Mouse (Mus musculus) spleen, adult 2 months (tissue): ENCODE results near the gene Akr1d1. TPM values are rescaled to one million over a fixed set of nuclear protein-coding genes. Genes with fewer than 3 reads are reported as not detected.

Experiments used
- DNase-seq, 2 experiments: peaks; one replicate each; pipeline versions ENCODE4 v3.0.0 to v3.0.0-alpha.2; 2012 to 2021; ENCODE audit warnings: low spot score in 2 of 2, low read depth in 1 of 2
- H3K27ac ChIP-seq: fragments of 200-500 bp; 2 replicates; pipeline ENCODE4 v1.5.1; 2012; ENCODE audit warnings: low read length, inconsistent platforms; ENCODE audit not compliant: insufficient read depth
- H3K27me3 ChIP-seq: fragments of 200-500 bp; 2 replicates; pipeline ENCODE4 v1.6.1; 2012; ENCODE audit warnings: mild to moderate bottlenecking, moderate library complexity, low read length, inconsistent platforms; ENCODE audit not compliant: control insufficient read depth, insufficient read depth
- H3K36me3 ChIP-seq: fragments of 200-500 bp; 2 replicates; pipeline ENCODE4 v1.6.1; 2012; ENCODE audit warnings: mild to moderate bottlenecking, low read length, inconsistent platforms; ENCODE audit not compliant: control insufficient read depth, insufficient read depth
- H3K4me1 ChIP-seq: fragments of 200-500 bp; 2 replicates; pipeline ENCODE4 v1.6.1; 2011; ENCODE audit warnings: inconsistent platforms; ENCODE audit not compliant: control insufficient read depth, insufficient read depth, insufficient read length
- H3K4me3 ChIP-seq: fragments of 200-500 bp; 2 replicates; pipeline ENCODE4 v1.5.1; 2011; ENCODE audit warnings: mild to moderate bottlenecking, inconsistent platforms; ENCODE audit not compliant: insufficient read depth, insufficient read length; ENCODE audit errors: extremely low read depth
- CTCF ChIP-seq: fragments of 200-500 bp; IDR thresholded peaks from 2 replicates; pipeline ENCODE4 v1.5.1; 2011; ENCODE audit warnings: mild to moderate bottlenecking, inconsistent platforms; ENCODE audit not compliant: insufficient read depth, insufficient read length, insufficient replicate concordance; ENCODE audit errors: extremely low read depth
- POLR2A ChIP-seq: fragments of 200-500 bp; IDR thresholded peaks from 2 replicates; pipeline ENCODE4 v1.6.1; 2011; ENCODE audit warnings: low read depth, low read length, inconsistent platforms
- WGBS: fragments of 180-500 bp; shearing (Covaris S2); methylation state at CpG from one replicate; pipeline ENCODE4 v1.1.7; 2018; 5-methylcytosine and 5-hydroxymethylcytosine counted together
- polyA plus RNA-seq: library from polyadenylated mRNA; depleted of rRNA; stranded (reverse); fragments of >200 nt; gene quantifications from 2 replicates; pipeline ENCODE4 v1.2.3, GENCODE M21; 2012

The Akr1d1 gene
- polyA plus RNA-seq, 1 experiment, result not detected

DNA sequence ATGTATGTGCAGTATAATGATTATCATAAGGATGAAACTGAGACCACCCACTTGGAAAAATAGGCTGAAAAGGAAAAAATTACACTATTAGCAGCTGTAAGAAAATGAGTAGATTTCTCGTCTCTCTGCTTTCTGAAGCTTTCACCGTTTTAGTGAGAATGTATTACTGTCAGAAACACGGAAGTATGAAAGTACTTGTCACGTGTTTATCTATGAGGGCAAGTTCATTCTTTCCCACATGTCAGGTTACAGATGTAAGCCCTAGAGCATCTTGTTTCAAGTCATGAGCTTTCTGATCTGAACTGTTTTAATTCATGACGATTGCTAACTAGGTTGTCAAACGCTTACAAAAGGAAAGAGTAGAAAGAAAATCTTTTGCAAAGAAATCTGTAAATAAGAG lies 60.8 kb downstream of the Akr1d1 start:
- no peak for DNase-seq
- no peaks in the 10 kb centered on the region for H3K36me3 ChIP-seq
- peaks cover 5% of the 10 kb centered on the region; the same call in 1 of the 2 replicates for H3K4me1 ChIP-seq
- H3K4me3 ChIP-seq, result no peak overlapping the region
- TF ChIP-seq CTCF, result no peak
- TF ChIP-seq POLR2A, result no peak
- WGBS, result 87% methylated on average over 6 of the region's 6 CpGs
- no peaks in the 10 kb centered on the region for H3K27me3 ChIP-seq
- H3K27ac ChIP-seq, result no peak overlapping the region

DNA sequence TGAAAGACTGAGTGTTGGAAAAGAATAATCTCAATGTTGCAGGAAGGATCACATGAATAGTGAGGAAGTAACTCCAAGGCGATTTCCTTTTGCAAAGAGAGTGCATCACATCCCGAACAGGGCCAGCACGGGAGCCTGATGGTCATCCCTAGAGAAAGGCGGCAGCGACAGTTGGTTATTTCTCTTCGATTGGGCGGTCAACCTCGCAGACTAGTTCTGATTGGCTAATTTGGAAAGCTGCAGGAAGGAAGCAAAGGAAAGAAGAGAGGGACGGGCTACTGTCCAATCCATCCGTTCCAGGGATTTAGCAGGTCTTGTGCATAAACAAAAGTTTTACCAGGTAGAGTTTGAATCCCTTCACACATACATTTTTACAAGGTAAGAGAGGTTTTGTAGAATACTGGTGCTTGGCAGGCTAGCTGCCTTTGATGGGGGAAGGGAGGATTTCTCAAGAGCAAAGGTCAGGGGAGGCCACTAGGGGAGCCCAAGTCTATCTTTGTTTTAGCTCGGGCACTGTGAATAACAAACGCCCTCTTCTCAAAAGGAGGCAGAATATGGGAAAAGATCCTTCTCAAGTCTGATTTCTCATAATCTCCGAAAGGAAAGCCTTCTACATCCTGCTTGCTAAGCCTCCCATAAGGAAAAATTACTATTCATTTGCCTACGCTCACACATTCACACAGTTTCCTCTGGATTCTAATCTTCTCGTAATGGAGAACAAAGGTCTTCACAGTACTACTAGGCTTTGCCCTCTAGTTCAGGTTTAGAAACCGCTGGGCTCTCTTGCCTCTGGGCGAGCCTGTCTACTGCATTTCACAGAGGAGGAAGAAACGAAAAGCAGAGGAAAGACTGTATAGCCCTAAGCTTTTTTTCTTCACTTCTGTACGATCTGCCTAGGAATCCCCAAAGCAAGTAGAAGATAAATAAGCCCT lies 62.4 kb downstream of the Akr1d1 start:
- no peak for TF ChIP-seq POLR2A
- peak; percentile 58; the same call in 1 of the 2 replicates for TF ChIP-seq CTCF
- DNase-seq, result peak; percentile 53 to 56
- Histone ChIP-seq H3K4me3 (no peak overlapping the region), H3K27me3 (no peaks in the 10 kb centered on the region), H3K4me1 (peaks cover 5% of the 10 kb centered on the region; the same call in 1 of the 2 replicates), H3K36me3 (no peaks in the 10 kb centered on the region), H3K27ac (0 out of 2 replicates have a peak overlapping the region, but pooled peaks have one; percentile 28)
- 66% methylated on average over 19 of the region's 19 CpGs for WGBS

DNA sequence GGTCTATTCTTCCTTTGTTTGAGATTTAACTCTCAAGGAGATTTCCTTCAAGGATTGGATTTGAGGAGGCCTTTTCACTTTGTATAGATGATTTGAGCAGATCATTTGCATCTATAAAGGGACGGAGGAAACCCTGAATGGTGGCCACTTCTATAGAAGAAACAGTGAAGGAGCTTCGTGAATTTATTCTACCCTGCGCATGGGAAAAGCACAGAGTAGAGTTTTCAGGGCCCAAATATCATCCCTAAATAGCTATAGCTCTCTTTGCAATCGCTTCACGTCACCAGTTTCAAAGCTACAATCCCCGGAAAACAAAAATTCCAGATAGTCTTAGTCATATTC lies 63.0 kb downstream of the Akr1d1 start:
- Histone ChIP-seq H3K4me1 (peaks cover 5% of the 10 kb centered on the region; the same call in 1 of the 2 replicates), H3K36me3 (no peaks in the 10 kb centered on the region), H3K27ac (no peak overlapping the region), H3K4me3 (no peak overlapping the region), H3K27me3 (no peaks in the 10 kb centered on the region)
- DNase-seq, result no peak
- WGBS, result 90% methylated on average over 6 of the region's 6 CpGs
- no peak for TF ChIP-seq POLR2A
- TF ChIP-seq CTCF, result no peak

DNA sequence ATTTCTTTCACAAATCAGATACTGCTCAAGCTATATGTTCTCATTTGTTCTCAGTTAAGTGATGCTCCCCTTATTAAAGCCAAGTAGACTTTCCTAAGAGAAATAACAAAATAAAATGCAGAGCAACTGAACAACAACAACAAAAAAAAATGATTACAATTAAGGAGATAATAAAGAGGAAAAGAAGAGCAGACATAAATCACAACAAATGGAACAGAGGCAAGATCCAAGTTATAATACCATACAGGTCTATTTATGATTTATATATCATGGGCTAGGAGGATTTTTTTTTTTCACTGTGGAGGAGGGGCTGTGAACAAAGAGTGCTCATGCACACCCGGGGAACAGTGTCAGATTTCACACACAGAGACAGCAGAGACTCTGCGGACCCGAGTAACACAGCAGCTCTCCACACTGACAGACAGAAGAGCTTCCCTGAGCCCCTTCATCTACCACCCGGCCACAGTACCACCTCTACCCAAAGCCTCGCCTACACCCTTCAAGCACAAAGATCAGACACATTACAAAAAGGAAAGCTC lies 63.6 kb downstream of the Akr1d1 start:
- 75% methylated on average over 5 of the region's 5 CpGs for WGBS
- Histone ChIP-seq H3K27me3 (no peaks in the 10 kb centered on the region), H3K4me3 (no peak overlapping the region), H3K36me3 (no peaks in the 10 kb centered on the region), H3K27ac (no peak overlapping the region), H3K4me1 (peaks cover 5% of the 10 kb centered on the region; the same call in 1 of the 2 replicates)
- no peak for DNase-seq
- TF ChIP-seq CTCF (no peak), POLR2A (no peak)

DNA sequence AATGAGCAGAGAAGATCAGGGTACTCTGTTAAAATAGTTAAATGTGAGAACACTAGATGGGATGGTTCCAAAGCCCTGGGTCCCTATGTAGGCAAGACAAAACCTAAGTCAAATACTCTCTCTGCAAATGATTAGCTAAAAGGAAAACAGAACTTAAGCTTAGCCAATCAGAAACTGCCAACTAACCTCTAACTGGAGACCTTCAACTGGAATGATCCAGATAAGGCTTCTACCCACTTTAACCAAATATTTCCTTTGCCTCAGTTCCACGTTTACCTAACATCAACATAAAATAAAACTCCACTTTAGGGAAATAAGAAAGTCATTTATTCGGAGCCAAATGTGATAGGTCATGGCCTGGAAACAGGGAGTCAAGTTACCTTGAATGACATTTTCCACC lies 67.1 kb downstream of the Akr1d1 start:
- TF ChIP-seq CTCF, result no peak
- no peak for TF ChIP-seq POLR2A
- peaks cover 9% of the 10 kb centered on the region; the same call in 1 of the 2 replicates for H3K4me1 ChIP-seq
- no peak for DNase-seq
- H3K36me3 ChIP-seq, result no peaks in the 10 kb centered on the region
- H3K4me3 ChIP-seq, result no peak overlapping the region
- no peaks in the 10 kb centered on the region for H3K27me3 ChIP-seq
- no peak overlapping the region for H3K27ac ChIP-seq
- 79% methylated on average over 2 of the region's 2 CpGs for WGBS

DNA sequence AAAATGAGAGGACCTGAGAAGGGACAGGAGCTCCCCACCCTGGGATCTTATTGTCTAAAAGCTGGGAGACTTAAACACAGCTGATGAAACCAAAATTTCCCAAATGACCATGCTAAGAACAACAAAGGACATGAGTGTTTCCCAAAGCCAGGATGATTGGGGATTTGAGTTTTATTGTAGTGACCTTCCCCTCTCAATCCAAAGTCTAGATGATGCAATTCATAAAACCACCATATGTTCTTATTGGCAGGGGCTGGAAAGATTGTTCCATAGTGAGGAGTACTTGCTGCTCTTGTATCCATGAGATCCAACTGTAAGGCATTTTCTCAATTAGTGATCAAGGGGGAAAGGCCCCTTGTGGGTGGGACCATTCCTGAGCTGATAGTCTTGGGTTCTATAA lies 68.1 kb downstream of the Akr1d1 start:
- H3K27me3 ChIP-seq, result no peaks in the 10 kb centered on the region
- TF ChIP-seq POLR2A, result no peak
- no peak for TF ChIP-seq CTCF
- no peak overlapping the region for H3K27ac ChIP-seq
- H3K36me3 ChIP-seq, result no peaks in the 10 kb centered on the region
- H3K4me1 ChIP-seq, result peaks cover 5% of the 10 kb centered on the region; the same call in 1 of the 2 replicates
- DNase-seq, result no peak
- H3K4me3 ChIP-seq, result no peak overlapping the region
